Mouse (Mus musculus) liver, adult 2 months (tissue): ENCODE measurements around the gene Shtn1.

Experiments used
- CTCF ChIP-seq: fragments of 200-500 bp; IDR thresholded peaks from 2 replicates; pipeline ENCODE4 v1.5.1; 2011; ENCODE audit warnings: low read depth, low read length, control low read depth
- POLR2A ChIP-seq: fragments of 200-500 bp; IDR thresholded peaks from 2 replicates; pipeline ENCODE4 v1.6.1; 2011; ENCODE audit warnings: low read length, control low read depth; ENCODE audit not compliant: insufficient read depth; ENCODE audit errors: extremely low read depth

DNA sequence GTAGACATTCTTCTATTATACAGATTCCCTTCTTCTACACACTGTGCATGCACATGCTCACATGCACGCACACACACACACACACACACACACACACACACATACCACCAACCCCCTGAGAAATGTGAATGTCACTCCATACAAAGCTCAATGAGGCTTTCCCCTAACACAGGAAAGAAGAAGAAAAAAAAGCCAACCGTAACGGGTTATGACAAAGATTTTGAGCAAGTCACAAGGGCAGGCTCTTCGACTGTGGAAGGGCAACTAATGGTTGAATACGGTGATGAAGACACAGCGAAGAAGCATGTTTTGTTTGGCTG, 21.3 kb downstream of the Shtn1 start:
- TF ChIP-seq CTCF (no peak), POLR2A (no peak)
